Mouse (Mus musculus) MEL (cell line): ENCODE data around the gene Arhgef15. TPM values are rescaled to one million over a fixed set of nuclear protein-coding genes. Genes with fewer than 3 reads are reported as not detected.
"Not testable (repeated sequence)": the region's sequence is repeated elsewhere in the genome, so short reads cannot be mapped to it uniquely, and the experiment has no call there.

Source experiments
- DNase-seq: peaks from one replicate; pipeline ENCODE4 v3.0.0; 2011; ENCODE audit warnings: low read depth, low spot score
- H3K27ac ChIP-seq: 2 replicates; pipeline ENCODE4 v1.5.1; 2012; ENCODE audit warnings: low read depth, mild to moderate bottlenecking, control low read depth, low read length, moderate library complexity; ENCODE audit not compliant: control insufficient read depth
- H3K27me3 ChIP-seq, 2 experiments: fragments of 150-350 bp in 1 of 2; sonication (generic) in 1 of 2; 2 replicates each; pipeline ENCODE4 v1.6.1; 2012; ENCODE audit warnings: low read length in 2 of 2, mild to moderate bottlenecking in 2 of 2, improper control_type of control experiment in 1 of 2, moderate library complexity in 1 of 2; ENCODE audit not compliant: insufficient read depth in 2 of 2, control insufficient read depth in 1 of 2
- H3K36me3 ChIP-seq, 2 experiments: 2 replicates each; pipeline ENCODE4 v1.6.1; 2012 to 2014; ENCODE audit warnings: low read length in 2 of 2, improper control_type of control experiment in 1 of 2, inconsistent platforms in 1 of 2, mild to moderate bottlenecking in 1 of 2; ENCODE audit not compliant: insufficient read depth in 2 of 2, control insufficient read depth in 1 of 2
- H3K4me1 ChIP-seq, 2 experiments: fragments of 150-350 bp in 1 of 2; sonication (generic) in 1 of 2; 2 replicates each; pipeline ENCODE4 v1.6.1; 2012; ENCODE audit warnings: low read length in 2 of 2, improper control_type of control experiment in 1 of 2, mild to moderate bottlenecking in 1 of 2; ENCODE audit not compliant: insufficient read depth in 2 of 2, control insufficient read depth in 1 of 2
- H3K4me3 ChIP-seq, 2 experiments: fragments of 150-350 bp in 1 of 2; sonication (generic) in 1 of 2; 2 replicates each; pipeline ENCODE4 v1.5.1; 2012; ENCODE audit warnings: low read depth in 2 of 2, low read length in 2 of 2, mild to moderate bottlenecking in 2 of 2, moderate library complexity in 2 of 2, control low read depth in 1 of 2, improper control_type of control experiment in 1 of 2; ENCODE audit not compliant: control insufficient read depth in 1 of 2, insufficient read depth in 1 of 2
- H3K79me2 ChIP-seq: 2 replicates; pipeline ENCODE4 v1.6.1; 2012; ENCODE audit warnings: mild to moderate bottlenecking, low read length, moderate library complexity; ENCODE audit not compliant: control insufficient read depth, poor library complexity, insufficient read depth
- H3K9ac ChIP-seq: 2 replicates; pipeline ENCODE4 v1.6.1; 2012; ENCODE audit warnings: low read depth, mild to moderate bottlenecking, control low read depth, low read length, moderate library complexity; ENCODE audit not compliant: control insufficient read depth, poor library complexity, severe bottlenecking
- H3K9me3 ChIP-seq: fragments of 150-350 bp; sonication (generic); replicated peaks from 2 replicates; pipeline ENCODE4 v1.6.1; 2012; ENCODE audit warnings: mild to moderate bottlenecking, low read length, improper control_type of control experiment, moderate library complexity; ENCODE audit not compliant: insufficient read depth
- CHD2 ChIP-seq: IDR thresholded peaks from 2 replicates; pipeline ENCODE4 v1.6.1; 2011; ENCODE audit warnings: low read length, improper control_type of control experiment
- E2F4 ChIP-seq: IDR thresholded peaks from 2 replicates; pipeline ENCODE4 v1.6.1; 2011; ENCODE audit warnings: low read depth, low read length, improper control_type of control experiment, borderline replicate concordance
- ELF1 ChIP-seq: IDR thresholded peaks from 2 replicates; pipeline ENCODE4 v1.6.1; 2014; ENCODE audit warnings: low read depth, mild to moderate bottlenecking, inconsistent platforms, low read length, improper control_type of control experiment, moderate library complexity
- GABPA ChIP-seq: IDR thresholded peaks from 2 replicates; pipeline ENCODE4 v1.6.1; 2012; ENCODE audit warnings: low read depth, mild to moderate bottlenecking, inconsistent platforms, low read length, improper control_type of control experiment, moderate library complexity
- KAT2A ChIP-seq: conservative IDR thresholded peaks from 2 replicates; pipeline ENCODE4 v1.6.1; 2012; ENCODE audit warnings: low read depth, low read length, improper control_type of control experiment, inconsistent platforms
- MAFK ChIP-seq: IDR thresholded peaks from 2 replicates; pipeline ENCODE4 v1.6.1; 2011; ENCODE audit warnings: low read depth, mild to moderate bottlenecking, low read length, improper control_type of control experiment, borderline replicate concordance
- MAX ChIP-seq: IDR thresholded peaks from 2 replicates; pipeline ENCODE4 v1.6.1; 2011; ENCODE audit warnings: low read length, improper control_type of control experiment
- MXI1 ChIP-seq: IDR thresholded peaks from 2 replicates; pipeline ENCODE4 v1.6.1; 2011; ENCODE audit warnings: mild to moderate bottlenecking, low read depth, low read length, improper control_type of control experiment
- MYB ChIP-seq: IDR thresholded peaks from 2 replicates; pipeline ENCODE4 v1.6.1; 2011; ENCODE audit warnings: mild to moderate bottlenecking, low read depth, low read length, improper control_type of control experiment
- RCOR1 ChIP-seq: IDR thresholded peaks from 2 replicates; pipeline ENCODE4 v1.6.1; 2012; ENCODE audit warnings: low read depth, mild to moderate bottlenecking, inconsistent platforms, low read length, improper control_type of control experiment
- TBP ChIP-seq: IDR thresholded peaks from 2 replicates; pipeline ENCODE4 v1.8.0; 2011; ENCODE audit warnings: low read depth, low read length, improper control_type of control experiment
- ZC3H11A ChIP-seq: IDR thresholded peaks from 2 replicates; pipeline ENCODE4 v1.6.1; 2012; ENCODE audit warnings: low read depth, mild to moderate bottlenecking, inconsistent platforms, low read length, improper control_type of control experiment
- ZMIZ1 ChIP-seq: IDR thresholded peaks from 2 replicates; pipeline ENCODE4 v1.6.1; 2012; ENCODE audit warnings: low read depth, mild to moderate bottlenecking, inconsistent platforms, low read length, improper control_type of control experiment, moderate library complexity
- polyA plus RNA-seq, 2 experiments: library from polyadenylated mRNA; stranded (reverse) in 1 of 2; unstranded in 1 of 2; fragments of >175 nt in 1 of 2; fragments of >200 nt in 1 of 2; gene quantifications; 2 replicates each; pipeline versions ENCODE4 v1.2.1 to v1.2.4; 2012; ENCODE audit warnings: low replicate concordance in 2 of 2, low read depth in 1 of 2; ENCODE audit not compliant: insufficient read length in 2 of 2, insufficient read depth in 1 of 2, missing spikeins in 1 of 2
- total RNA-seq: library from RNA; depleted of rRNA; stranded (reverse); fragments of 300-350 nt; gene quantifications from 2 replicates; pipeline ENCODE4 v1.2.3, GENCODE M21; 2012

Gene Arhgef15
- total and polyA plus RNA-seq, 3 experiments, result 0.23 to 0.74 TPM; not detected in 1

- TF ChIP-seq RCOR1, result no peak; the same call in 1 of the 2 replicates
- peak; percentile 59; the same call in 1 of the 2 replicates for TF ChIP-seq ZMIZ1
- TF ChIP-seq CHD2, result no peak
- no peak; the same call in 1 of the 2 replicates for TF ChIP-seq MAX
- no peak for TF ChIP-seq MAFK
- no peak for TF ChIP-seq KAT2A
- no peak for TF ChIP-seq E2F4
- peak; percentile 67 for TF ChIP-seq MXI1
- TF ChIP-seq ZC3H11A, result no peak
- TF ChIP-seq MYB, result no peak
- TF ChIP-seq, all 39 proteins: peak for 15
Observed at GRCm38 (mm10) chr11:68939451-68940304, 17.6 kb downstream of the Arhgef15 start (continued).

- DNase-seq, H3K36me3 ChIP-seq, H3K79me2 ChIP-seq, H3K27ac ChIP-seq, H3K4me3 ChIP-seq, H3K27me3 ChIP-seq, H3K9ac ChIP-seq, H3K9me3 ChIP-seq: not testable (repeated sequence)
- peaks cover 0 to 11% of the 10 kb centered on the region in 2 experiments; a peak in 1 of 4 replicates for H3K4me1 ChIP-seq
- peak; percentile 70 for TF ChIP-seq TBP
Observed at GRCm38 (mm10) chr11:68936951-68937350, 20.3 kb downstream of the Arhgef15 start.

DNA sequence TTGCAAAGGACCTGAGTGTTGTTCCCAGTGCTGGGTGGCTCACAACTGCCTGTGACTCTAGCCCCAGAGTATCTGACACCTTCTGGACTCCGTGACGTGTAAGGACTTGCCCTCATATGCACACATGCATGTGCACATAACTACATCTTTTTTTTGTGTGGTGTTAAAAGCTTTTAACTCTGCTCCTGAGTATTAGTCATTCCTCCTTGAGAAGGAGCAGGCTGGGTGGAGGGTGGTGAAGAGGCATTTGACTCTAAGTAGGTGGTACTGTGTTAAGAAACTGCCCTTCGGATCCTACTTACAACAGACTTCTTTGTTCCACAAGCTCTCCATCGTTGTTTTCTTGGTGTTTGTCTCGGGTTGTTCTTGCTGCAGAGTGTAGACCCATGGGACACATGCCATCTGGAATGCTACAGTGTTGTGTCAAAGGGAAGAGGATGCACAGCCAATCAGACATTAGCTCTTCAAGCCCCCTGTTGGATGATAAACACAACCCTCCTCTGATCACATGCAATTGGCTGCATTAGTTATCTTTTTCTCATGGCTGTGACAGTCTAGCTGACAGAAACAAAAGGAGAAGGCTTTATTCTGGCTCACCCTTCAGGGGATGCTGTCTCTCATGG, 23.3 kb downstream of the Arhgef15 start:
- no peaks in the 10 kb centered on the region for H3K9me3 ChIP-seq
- no peak for TF ChIP-seq ZMIZ1
- no peak for TF ChIP-seq ELF1
- no peak for TF ChIP-seq GABPA

More for the DNA sequence above, 23.3 kb downstream of the Arhgef15 start:
- no peak overlapping the region for H3K4me3 ChIP-seq
- peaks cover 0 to under 1% of the 10 kb centered on the region in 2 experiments; a peak in 1 of 4 replicates for H3K36me3 ChIP-seq
- no peak overlapping the region for H3K9ac ChIP-seq
- H3K27me3 ChIP-seq, result peaks cover 0 to 2% of the 10 kb centered on the region in 2 experiments; a peak in 2 of 4 replicates
- H3K79me2 ChIP-seq, result no peaks in the 10 kb centered on the region
- no peak overlapping the region for H3K27ac ChIP-seq
- H3K4me1 ChIP-seq, result peaks cover 0 to 4% of the 10 kb centered on the region in 2 experiments; a peak in 1 of 4 replicates
- peak; percentile 41 for DNase-seq
